Mouse (Mus musculus) splenic B cell, adult 2 months (primary cell): ENCODE results near the gene Gpr55.
A peak's percentile ranks its signal among the peaks of the same experiment; 100 is the strongest.

Experiments used
- DNase-seq: peaks from one replicate; pipeline ENCODE4 v3.0.0-alpha.2; 2011; ENCODE audit warnings: low read depth, low spot score
- H3K27me3 ChIP-seq: 2 replicates; pipeline ENCODE4 v1.6.1; 2012; ENCODE audit warnings: mild to moderate bottlenecking, low read length, moderate library complexity, mixed read lengths; ENCODE audit not compliant: control insufficient read depth, poor library complexity, insufficient read depth, severe bottlenecking
- H3K36me3 ChIP-seq: 2 replicates; pipeline ENCODE4 v1.6.1; 2012; ENCODE audit warnings: mild to moderate bottlenecking, low read length, moderate library complexity, mixed read lengths; ENCODE audit not compliant: control insufficient read depth, poor library complexity, insufficient read depth, severe bottlenecking

Gpr55 gene

DNA sequence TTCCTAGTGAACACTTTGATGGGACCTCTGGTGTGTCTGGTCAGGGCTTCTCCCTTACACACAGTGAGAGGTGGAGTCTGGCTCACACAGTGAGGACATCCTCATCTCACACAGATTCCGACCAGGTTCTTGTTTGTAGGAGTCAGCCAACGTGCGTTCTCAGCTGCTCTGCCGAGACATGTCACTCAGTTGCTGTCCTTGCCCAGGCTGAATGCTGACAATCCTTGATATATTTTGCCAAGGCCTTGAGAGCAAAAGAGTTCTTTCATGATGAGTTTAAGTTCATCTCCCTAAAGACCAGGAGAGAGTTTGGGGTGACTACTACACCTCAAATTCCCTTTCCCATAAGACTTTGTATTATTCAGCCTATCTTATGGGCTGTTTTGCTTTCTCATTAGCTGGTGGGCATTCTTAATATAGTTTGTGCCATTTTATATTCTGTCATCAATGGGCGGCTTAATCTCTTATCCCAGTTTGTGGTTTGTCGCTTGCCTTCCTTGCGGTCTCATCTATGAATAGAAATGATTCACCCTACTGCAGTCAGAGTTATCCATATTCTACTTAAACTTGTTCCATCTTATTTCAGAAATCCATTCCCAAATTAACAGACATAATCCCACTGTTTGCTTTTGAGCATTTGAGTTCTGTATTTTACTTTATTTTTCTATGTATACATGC is 47.6 kb downstream of the Gpr55 start:
- no peak for DNase-seq
- H3K27me3 ChIP-seq = no peaks in the 10 kb centered on the region
- no peaks in the 10 kb centered on the region for H3K36me3 ChIP-seq

GRCm38 (mm10) chr1:85908754-85909590 is 51.8 kb downstream of the Gpr55 start:
- DNase-seq = no peak
- Histone ChIP-seq H3K27me3 (no peaks in the 10 kb centered on the region), H3K36me3 (no peaks in the 10 kb centered on the region)

GRCm38 (mm10) chr1:85906892-85907291 is 53.9 kb downstream of the Gpr55 start:
- Histone ChIP-seq H3K36me3 (no peaks in the 10 kb centered on the region), H3K27me3 (no peaks in the 10 kb centered on the region)
- DNase-seq = no peak

DNA sequence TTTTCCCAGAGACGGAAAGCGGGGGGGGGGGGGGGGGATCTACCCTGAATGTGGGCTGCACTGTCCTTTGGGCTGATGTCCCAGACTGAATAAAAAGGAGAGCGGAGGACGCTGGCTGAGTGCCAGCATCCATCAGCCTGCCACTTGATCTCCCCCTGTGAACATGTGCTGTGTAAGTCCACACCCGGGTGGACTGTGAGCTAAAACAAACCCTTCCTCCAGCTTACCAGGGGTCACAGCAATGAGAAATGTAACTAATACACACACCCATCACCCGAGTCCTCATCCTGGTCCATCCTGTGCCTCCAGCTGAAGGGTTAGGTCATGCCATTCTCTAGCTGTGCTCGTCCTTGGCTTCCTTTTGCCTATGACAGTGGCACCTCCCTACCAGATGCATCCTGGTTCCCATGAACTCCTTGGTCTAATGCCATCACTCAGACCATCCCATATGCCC is 58.7 kb downstream of the Gpr55 start:
- no peak for DNase-seq
- Histone ChIP-seq H3K36me3 (no peaks in the 10 kb centered on the region), H3K27me3 (no peaks in the 10 kb centered on the region)

- H3K36me3 ChIP-seq = no peaks in the 10 kb centered on the region
- H3K27me3 ChIP-seq = no peaks in the 10 kb centered on the region
- DNase-seq = no peak
Measured at GRCm38 (mm10) chr1:85901516-85902107, 59.2 kb downstream of the Gpr55 start.

DNA sequence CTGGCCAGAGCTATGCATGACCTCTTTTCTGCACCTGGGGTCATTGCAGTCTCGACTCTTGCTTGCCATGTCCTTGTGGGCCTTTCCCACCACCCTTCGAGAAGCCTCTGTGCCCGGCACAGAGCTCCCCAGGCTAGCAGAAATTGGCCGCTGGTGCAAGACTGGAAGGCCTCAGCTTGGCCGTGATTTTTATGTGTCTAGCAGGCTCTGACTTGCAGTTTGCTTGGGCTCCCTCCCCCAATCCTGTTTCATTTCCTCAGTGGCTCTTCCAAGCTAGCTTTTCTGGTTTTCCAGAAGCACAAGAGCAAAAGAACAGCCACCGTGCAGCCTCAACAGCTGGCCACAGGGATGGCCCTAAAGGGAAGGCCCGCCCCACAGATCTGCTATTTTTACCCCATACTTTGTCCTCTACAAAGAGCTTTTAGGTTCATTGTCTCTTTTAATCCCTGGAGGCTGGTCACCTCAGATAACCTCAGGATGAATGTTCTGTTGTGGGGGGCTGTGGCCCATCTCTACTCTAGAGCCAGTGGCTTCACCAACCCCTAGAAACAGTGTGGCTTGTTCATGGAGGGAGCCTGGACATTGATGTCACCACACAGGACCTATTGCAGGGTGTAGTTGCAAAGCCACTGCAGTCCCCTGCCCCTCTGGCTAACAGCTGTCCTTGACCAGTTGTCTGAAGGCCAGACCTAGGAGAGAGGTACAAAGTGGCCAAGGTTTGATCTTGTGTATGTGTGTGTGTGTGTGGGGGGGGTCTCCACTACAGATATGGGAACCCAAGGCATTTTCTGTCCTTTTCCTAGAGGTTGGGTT is 60.1 kb downstream of the Gpr55 start:
- H3K36me3 ChIP-seq = no peaks in the 10 kb centered on the region
- DNase-seq = no peak
- H3K27me3 ChIP-seq = no peaks in the 10 kb centered on the region

DNA sequence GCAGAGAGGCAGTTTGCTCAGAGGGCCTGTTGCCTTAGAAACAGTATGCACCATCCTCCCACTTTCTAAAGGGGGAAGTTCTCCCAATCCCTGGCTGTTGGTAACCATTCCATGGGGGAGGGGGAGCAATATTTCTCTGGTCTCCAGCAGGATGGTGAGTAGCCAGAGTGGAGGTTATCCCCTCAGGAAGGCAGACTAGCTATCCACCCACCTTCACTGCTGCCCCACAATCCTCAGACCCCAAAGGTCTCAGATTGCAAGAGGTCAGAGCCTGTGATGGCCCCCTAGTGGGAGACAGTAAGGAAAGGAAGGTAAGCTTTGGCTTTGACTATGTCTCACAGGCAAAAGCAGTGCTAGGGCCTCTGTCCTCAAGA is 61.4 kb downstream of the Gpr55 start:
- H3K27me3 ChIP-seq = no peaks in the 10 kb centered on the region
- no peak for DNase-seq
- H3K36me3 ChIP-seq = no peaks in the 10 kb centered on the region

GRCm38 (mm10) chr1:85898761-85899387 is 61.9 kb downstream of the Gpr55 start:
- no peak for DNase-seq
- H3K27me3 ChIP-seq = no peaks in the 10 kb centered on the region

DNA sequence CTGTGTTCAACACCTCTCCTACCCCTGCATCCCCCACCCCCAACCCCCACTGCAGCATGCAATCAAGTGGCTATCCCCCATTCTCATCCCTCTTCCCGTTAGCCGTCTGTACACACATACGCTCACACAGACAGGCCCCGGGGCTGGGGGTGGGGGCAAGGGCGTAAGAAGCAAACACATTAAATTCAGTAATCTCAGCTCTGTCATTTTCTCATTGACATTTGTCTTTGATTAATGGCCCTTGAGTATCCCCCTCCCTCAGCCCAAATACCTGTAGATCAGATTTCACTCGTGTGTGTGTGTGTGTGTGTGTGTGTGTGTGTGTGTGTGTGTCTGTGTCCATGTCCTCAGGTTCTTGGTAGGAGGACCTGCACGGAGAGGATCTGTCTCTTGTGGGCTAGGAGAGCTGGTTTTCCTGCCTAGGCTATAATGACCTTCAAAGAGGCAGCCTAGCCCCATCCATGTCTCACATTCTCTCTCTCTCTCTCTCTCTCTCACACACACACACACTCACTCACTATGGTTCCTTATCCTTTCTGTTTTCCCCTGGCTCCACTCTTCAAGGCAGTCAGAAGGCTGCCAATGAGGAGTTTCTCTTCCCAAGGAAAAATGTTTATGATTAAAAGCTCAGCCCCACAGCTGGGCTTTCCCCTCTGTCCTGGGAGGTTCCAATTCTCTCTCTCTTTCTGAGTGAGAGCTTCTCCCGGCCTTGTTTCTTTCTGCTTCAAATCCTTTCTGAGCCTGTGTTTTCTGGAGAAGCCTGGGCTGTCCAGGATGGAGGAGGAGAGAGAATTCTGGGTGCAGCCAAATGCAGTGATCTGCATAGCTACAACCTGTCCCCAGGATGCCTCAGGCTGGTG is 62.7 kb downstream of the Gpr55 start:
- DNase-seq = no peak
- H3K36me3 ChIP-seq = no peaks in the 10 kb centered on the region
- H3K27me3 ChIP-seq = no peaks in the 10 kb centered on the region

More at GRCm38 (mm10) chr1:85898761-85899387, 61.9 kb downstream of the Gpr55 start:
- H3K36me3 ChIP-seq = no peaks in the 10 kb centered on the region

GRCm38 (mm10) chr1:85896781-85897700 is 63.8 kb downstream of the Gpr55 start:
- H3K36me3 ChIP-seq = no peaks in the 10 kb centered on the region
- no peaks in the 10 kb centered on the region for H3K27me3 ChIP-seq
- peak; percentile 38 for DNase-seq

- no peak for DNase-seq
- Histone ChIP-seq H3K27me3 (no peaks in the 10 kb centered on the region), H3K36me3 (no peaks in the 10 kb centered on the region)
Measured at GRCm38 (mm10) chr1:85896110-85896509, 64.7 kb downstream of the Gpr55 start.

DNA sequence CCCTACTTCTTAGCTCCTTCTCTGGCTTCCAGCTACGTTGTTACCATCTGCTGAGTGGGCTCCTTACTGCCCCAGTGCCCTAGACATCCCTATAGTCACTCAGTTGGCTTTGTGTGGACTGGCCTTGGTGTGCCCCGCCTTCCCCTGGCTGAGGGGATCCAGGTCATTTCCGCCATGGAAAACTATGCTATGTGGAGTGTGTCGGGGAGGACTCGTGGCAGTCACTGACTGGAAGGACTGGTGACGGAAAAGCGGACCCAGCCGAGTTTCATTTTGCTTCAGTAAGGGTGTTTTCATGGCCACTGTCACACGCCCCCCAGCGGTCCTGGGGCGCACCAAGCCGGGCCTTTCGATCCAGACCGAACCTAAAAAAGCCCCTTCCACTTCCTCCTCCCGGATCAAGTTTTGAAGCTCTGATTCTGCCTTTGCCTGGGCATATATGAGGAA is 65.4 kb downstream of the Gpr55 start:
- Histone ChIP-seq H3K36me3 (no peaks in the 10 kb centered on the region), H3K27me3 (no peaks in the 10 kb centered on the region)
- peak; percentile 82 for DNase-seq
